Mouse (Mus musculus): Measurements from ENCODE around the gene Vwf. TPM values are rescaled to one million over a fixed set of nuclear protein-coding genes. Genes with fewer than 3 reads are reported as not detected.

The Vwf gene
- total and polyA plus RNA-seq, 2 experiments from 2014 or later = 13.1 to 30.0 TPM

GRCm38 (mm10) chr6:125609025-125609424 lies 62.5 kb downstream of the Vwf start:
- ATAC-seq = no peak
- WGBS = 71% methylated on average over 6 of the region's 6 CpGs
- DNase-seq = no peak
- Histone ChIP-seq H3K27me3 (ENCODE audit: insufficient read depth, low read length) (no peaks in the 10 kb centered on the region), H3K4me3 (ENCODE audit: low read depth, low read length) (no peak overlapping the region), H3K27ac (ENCODE audit: low read depth, low read length) (no peak overlapping the region), H3K9me3 (ENCODE audit: low read length) (no peaks in the 10 kb centered on the region), H3K36me3 (ENCODE audit: insufficient read depth) (no peaks in the 10 kb centered on the region), H3K4me1 (ENCODE audit: insufficient read depth) (no peaks in the 10 kb centered on the region), H3K9ac (no peak overlapping the region), H3K4me2 (ENCODE audit: low read depth) (no peak overlapping the region)
- no peak for TF ChIP-seq CTCF (IDR thresholded peaks at IDR 0.05; ENCODE audit: low read depth)

- ATAC-seq (no peak), DNase-seq (no peak)
- 93% methylated on average over 1 of the region's 1 CpGs for WGBS
- Histone ChIP-seq H3K36me3 (ENCODE audit: insufficient read depth) (no peaks in the 10 kb centered on the region), H3K9ac (no peak overlapping the region), H3K27me3 (ENCODE audit: insufficient read depth, low read length) (no peaks in the 10 kb centered on the region), H3K4me2 (ENCODE audit: low read depth) (no peak overlapping the region), H3K4me1 (ENCODE audit: insufficient read depth) (no peaks in the 10 kb centered on the region), H3K4me3 (ENCODE audit: low read depth, low read length) (no peak overlapping the region), H3K27ac (ENCODE audit: low read depth, low read length) (no peak overlapping the region), H3K9me3 (ENCODE audit: low read length) (no peaks in the 10 kb centered on the region)
- no peak for TF ChIP-seq CTCF (IDR thresholded peaks at IDR 0.05; ENCODE audit: low read depth)
These were observed 71.3 kb downstream of the Vwf start for GRCm38 (mm10) chr6:125617855-125618254.

- Histone ChIP-seq H3K4me1 (ENCODE audit: insufficient read depth) (no peaks in the 10 kb centered on the region), H3K27me3 (ENCODE audit: insufficient read depth, low read length) (no peaks in the 10 kb centered on the region), H3K4me3 (ENCODE audit: low read depth, low read length) (no peak overlapping the region), H3K36me3 (ENCODE audit: insufficient read depth) (no peaks in the 10 kb centered on the region), H3K27ac (ENCODE audit: low read depth, low read length) (no peak overlapping the region), H3K9ac (no peak overlapping the region), H3K4me2 (ENCODE audit: low read depth) (no peak overlapping the region), H3K9me3 (ENCODE audit: low read length) (no peaks in the 10 kb centered on the region)
- 50% methylated on average over 6 of the region's 6 CpGs for WGBS
- TF ChIP-seq CTCF (IDR thresholded peaks at IDR 0.05; ENCODE audit: low read depth) = peak; percentile 91
- peak; percentile 73 for ATAC-seq
- DNase-seq = peak; percentile 74
These were observed 74.2 kb downstream of the Vwf start for GRCm38 (mm10) chr6:125620764-125621163.

- no peak overlapping the region for H3K4me2 ChIP-seq (ENCODE audit: low read depth)
- H3K36me3 ChIP-seq (ENCODE audit: insufficient read depth) = no peaks in the 10 kb centered on the region
- WGBS = 63% methylated on average over 2 of the region's 2 CpGs
- peak; percentile 46 for DNase-seq
- H3K4me3 ChIP-seq (ENCODE audit: low read depth, low read length) = no peak overlapping the region
- no peaks in the 10 kb centered on the region for H3K27me3 ChIP-seq (ENCODE audit: insufficient read depth, low read length)
- TF ChIP-seq CTCF (IDR thresholded peaks at IDR 0.05; ENCODE audit: low read depth) = peak; percentile 71
- H3K4me1 ChIP-seq (ENCODE audit: insufficient read depth) = no peaks in the 10 kb centered on the region
- no peak overlapping the region for H3K27ac ChIP-seq (ENCODE audit: low read depth, low read length)
- ATAC-seq = no peak
- no peak overlapping the region for H3K9ac ChIP-seq
- no peaks in the 10 kb centered on the region for H3K9me3 ChIP-seq (ENCODE audit: low read length)
These were observed 75.9 kb downstream of the Vwf start for GRCm38 (mm10) chr6:125622434-125622833.

- DNase-seq = no peak
- WGBS = 82% methylated on average over 4 of the region's 4 CpGs
- no peak for TF ChIP-seq CTCF (IDR thresholded peaks at IDR 0.05; ENCODE audit: low read depth)
These were observed 93.9 kb downstream of the Vwf start for GRCm38 (mm10) chr6:125640486-125640885.

GRCm38 (mm10) chr6:125641146-125641545 lies 94.6 kb downstream of the Vwf start:
- no peaks in the 10 kb centered on the region for H3K4me1 ChIP-seq (ENCODE audit: insufficient read depth)
- WGBS = 73% methylated on average over 8 of the region's 8 CpGs
- no peak overlapping the region for H3K27ac ChIP-seq (ENCODE audit: low read depth, low read length)
- no peak overlapping the region for H3K4me3 ChIP-seq (ENCODE audit: low read depth, low read length)
- no peaks in the 10 kb centered on the region for H3K36me3 ChIP-seq (ENCODE audit: insufficient read depth)
- TF ChIP-seq CTCF (IDR thresholded peaks at IDR 0.05; ENCODE audit: low read depth) = no peak
- no peak; the same call in 1 of the 2 replicates for ATAC-seq
- no peaks in the 10 kb centered on the region for H3K27me3 ChIP-seq (ENCODE audit: insufficient read depth, low read length)
- H3K9me3 ChIP-seq (ENCODE audit: low read length) = no peaks in the 10 kb centered on the region
- no peak overlapping the region for H3K4me2 ChIP-seq (ENCODE audit: low read depth)
- H3K9ac ChIP-seq = no peak overlapping the region
- DNase-seq = no peak

More at GRCm38 (mm10) chr6:125640486-125640885, 93.9 kb downstream of the Vwf start:
- Histone ChIP-seq H3K36me3 (ENCODE audit: insufficient read depth) (no peaks in the 10 kb centered on the region), H3K27ac (ENCODE audit: low read depth, low read length) (no peak overlapping the region), H3K4me2 (ENCODE audit: low read depth) (no peak overlapping the region), H3K4me1 (ENCODE audit: insufficient read depth) (no peaks in the 10 kb centered on the region), H3K9me3 (ENCODE audit: low read length) (no peaks in the 10 kb centered on the region), H3K9ac (no peak overlapping the region), H3K4me3 (ENCODE audit: low read depth, low read length) (no peak overlapping the region), H3K27me3 (ENCODE audit: insufficient read depth, low read length) (no peaks in the 10 kb centered on the region)
- ATAC-seq = no peak

GRCm38 (mm10) chr6:125648964-125649363 lies 102.4 kb downstream of the Vwf start:
- Histone ChIP-seq H3K4me3 (ENCODE audit: low read depth, low read length) (no peak overlapping the region), H3K4me1 (ENCODE audit: insufficient read depth) (no peaks in the 10 kb centered on the region), H3K27ac (ENCODE audit: low read depth, low read length) (no peak overlapping the region), H3K36me3 (ENCODE audit: insufficient read depth) (no peaks in the 10 kb centered on the region), H3K4me2 (ENCODE audit: low read depth) (no peak overlapping the region), H3K9ac (no peak overlapping the region), H3K27me3 (ENCODE audit: insufficient read depth, low read length) (no peaks in the 10 kb centered on the region), H3K9me3 (ENCODE audit: low read length) (no peaks in the 10 kb centered on the region)
- WGBS = 83% methylated on average over 12 of the region's 12 CpGs
- no peak for TF ChIP-seq CTCF (IDR thresholded peaks at IDR 0.05; ENCODE audit: low read depth)
- DNase-seq (no peak), ATAC-seq (no peak)

GRCm38 (mm10) chr6:125651335-125651734 lies 104.8 kb downstream of the Vwf start:
- Histone ChIP-seq H3K4me2 (ENCODE audit: low read depth) (no peak overlapping the region), H3K27me3 (ENCODE audit: insufficient read depth, low read length) (no peaks in the 10 kb centered on the region), H3K4me3 (ENCODE audit: low read depth, low read length) (no peak overlapping the region), H3K9me3 (ENCODE audit: low read length) (no peaks in the 10 kb centered on the region), H3K36me3 (ENCODE audit: insufficient read depth) (no peaks in the 10 kb centered on the region), H3K4me1 (ENCODE audit: insufficient read depth) (no peaks in the 10 kb centered on the region), H3K9ac (no peak overlapping the region), H3K27ac (ENCODE audit: low read depth, low read length) (no peak overlapping the region)
- no peak for TF ChIP-seq CTCF (IDR thresholded peaks at IDR 0.05; ENCODE audit: low read depth)
- DNase-seq (no peak), ATAC-seq (no peak)
- WGBS = 86% methylated on average over 3 of the region's 3 CpGs

Data from forebrain, postnatal 0 days (tissue).